Mouse (Mus musculus): ENCODE measurements around the gene Dennd4a. TPM values are rescaled to one million over a fixed set of nuclear protein-coding genes. Genes with fewer than 3 reads are reported as not detected.
A peak's percentile ranks its signal among the peaks of the same experiment; 100 is the strongest.
"Not testable (repeated sequence)": the region's sequence is repeated elsewhere in the genome, so short reads cannot be mapped to it uniquely, and the experiment has no call there.

The Dennd4a gene
- total RNA-seq, 2 experiments from 2014 or later, result 53.3 to 56.7 TPM

DNA sequence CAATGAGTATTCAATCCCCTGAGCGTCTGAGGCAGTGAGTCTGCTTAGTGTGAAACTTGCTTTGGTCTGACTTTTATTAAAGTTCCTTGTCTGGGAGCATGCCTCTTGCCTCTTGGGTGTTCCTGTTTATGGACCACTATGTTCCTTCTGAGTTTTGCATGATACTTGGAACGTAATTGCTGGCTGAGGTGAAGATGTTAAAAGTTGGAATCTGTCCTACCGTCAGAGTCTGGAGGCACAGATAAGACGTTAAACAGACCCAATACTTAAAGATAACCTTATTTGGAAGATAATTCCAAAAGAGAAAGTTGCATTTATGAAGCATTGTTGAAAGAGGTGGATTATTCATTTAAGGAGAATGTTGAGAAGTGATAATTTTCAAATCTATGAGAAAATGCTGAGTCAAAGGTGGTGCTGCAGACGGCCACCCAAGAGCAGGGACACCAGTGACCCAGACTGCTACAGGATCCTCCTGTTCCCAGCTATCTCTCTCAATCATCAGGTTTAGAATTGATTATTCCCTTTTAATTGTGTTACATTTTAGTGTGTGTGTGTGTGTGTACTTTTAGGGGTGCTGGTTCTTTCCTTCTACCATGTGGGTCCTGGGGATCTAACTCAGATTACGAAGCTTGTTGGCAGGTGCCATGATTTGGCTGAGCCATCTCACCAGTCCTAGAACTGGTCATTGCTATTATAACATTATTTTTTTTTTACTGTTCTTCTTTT lies 4.6 kb upstream of the Dennd4a start:
- intact Hi-C loops (cut with DNase I), result no loop called here
- DNase-seq (ENCODE audit: extremely low spot score in 1 of 2, low spot score in 2 of 2), result no peak

DNA sequence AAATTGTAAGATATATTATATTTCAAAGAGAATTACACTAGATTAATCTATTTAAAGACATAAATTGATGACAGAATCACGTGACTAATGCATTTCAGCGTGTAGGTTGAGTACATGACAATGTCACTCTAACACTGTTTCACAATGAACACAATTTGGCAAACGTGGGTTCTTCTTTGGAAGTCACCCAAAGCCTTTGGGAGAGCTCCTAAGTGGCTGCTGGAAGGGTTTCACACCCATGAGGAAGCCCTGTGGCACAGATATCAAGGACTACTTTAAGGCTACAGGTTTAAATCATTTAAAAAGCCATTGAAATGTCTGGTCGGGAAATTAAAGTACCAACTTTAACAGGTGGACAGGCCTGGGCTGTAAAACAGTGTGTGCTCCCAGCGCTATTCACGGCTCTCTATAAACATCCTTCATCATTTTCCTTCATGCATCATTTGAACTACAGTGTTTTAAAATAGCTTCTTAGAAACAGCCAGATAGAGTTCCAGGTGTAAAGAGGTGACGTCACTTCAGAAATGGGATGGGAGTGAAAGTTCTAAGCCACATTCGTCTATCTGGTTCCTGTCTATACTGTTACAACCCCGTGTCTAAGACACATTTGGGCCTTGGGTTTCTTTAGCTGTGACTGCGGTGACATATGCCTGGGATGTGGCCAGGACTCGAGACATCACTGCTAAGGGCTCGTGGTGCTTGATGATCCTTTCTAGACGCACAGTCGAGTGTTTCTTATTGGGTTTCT lies 3.9 kb upstream of the Dennd4a start:
- no peak for DNase-seq (ENCODE audit: extremely low spot score in 1 of 2, low spot score in 2 of 2)
- intact Hi-C loops (cut with DNase I), result no loop called here

DNA sequence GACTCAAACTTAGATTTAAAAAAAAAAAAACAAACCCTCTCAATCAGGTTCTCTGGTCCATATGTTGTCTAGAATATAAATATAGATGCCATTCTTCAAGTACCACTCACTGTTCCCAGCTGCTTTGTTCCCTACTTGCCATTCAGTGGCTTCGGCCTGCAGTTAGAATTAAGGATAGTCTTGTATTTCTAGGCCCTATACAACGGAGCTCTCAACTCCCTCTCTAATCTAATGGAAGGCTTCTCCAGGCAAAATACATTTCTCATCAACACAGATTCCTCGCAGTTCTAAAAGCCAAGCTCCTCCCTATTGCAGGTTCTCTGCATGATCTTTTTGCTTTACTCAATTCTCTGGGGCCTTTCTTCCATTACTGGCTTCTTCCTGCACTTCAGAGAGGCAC lies 1.3 kb upstream of the Dennd4a start:
- intact Hi-C loops (cut with DNase I), result no loop called here
- DNase-seq (ENCODE audit: extremely low spot score in 1 of 2, low spot score in 2 of 2), result no peak

DNA sequence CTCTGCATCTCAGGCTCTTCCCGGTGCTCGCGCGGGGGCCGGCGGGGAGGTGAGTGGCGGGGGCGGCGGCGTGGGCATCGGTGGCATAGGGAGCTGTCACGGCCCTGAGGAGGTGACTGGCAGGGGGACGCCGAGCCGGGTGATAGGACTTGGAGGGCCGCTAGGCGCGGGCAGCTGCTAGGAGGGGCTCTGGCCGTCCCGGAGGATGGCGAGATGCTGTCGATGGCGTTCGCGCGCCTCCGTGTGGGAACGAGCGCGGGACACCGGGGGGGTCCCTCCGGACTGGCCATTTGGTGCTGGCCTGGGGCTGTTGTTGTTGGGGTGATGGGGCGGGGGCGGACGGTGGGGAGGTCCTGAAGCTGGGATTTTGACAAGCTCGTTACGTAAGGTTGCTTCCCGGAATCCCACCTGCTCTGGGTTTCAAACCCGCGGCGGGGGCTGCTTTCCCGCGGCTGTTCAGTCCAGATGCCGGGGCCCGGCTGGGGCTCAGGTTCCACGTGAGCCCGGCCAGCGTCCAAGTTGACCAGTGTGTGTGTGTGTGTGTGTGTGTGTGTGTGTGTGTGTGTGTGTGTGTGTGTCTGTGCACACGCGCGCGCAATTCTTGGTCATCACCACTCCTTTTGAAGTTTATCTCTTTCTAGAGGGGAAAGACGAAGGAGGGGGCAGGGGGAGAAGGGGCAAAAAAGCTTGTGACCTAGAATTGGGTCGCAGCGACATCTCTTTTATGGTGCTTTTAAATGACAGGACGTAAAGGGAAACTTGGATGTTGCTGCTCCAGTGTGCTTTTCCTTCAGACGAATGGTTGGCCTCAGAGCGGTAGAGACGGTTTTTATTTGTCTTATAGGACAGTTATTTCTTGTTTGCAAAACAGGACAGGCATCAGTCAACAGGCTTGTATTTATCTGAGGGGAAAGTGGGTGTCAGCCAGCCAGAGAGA lies 666 bp downstream of the Dennd4a start:
- intact Hi-C loops (cut with DNase I), result no loop called here
- DNase-seq (ENCODE audit: extremely low spot score in 1 of 2, low spot score in 2 of 2), result peak; percentile 34 to 84

DNA sequence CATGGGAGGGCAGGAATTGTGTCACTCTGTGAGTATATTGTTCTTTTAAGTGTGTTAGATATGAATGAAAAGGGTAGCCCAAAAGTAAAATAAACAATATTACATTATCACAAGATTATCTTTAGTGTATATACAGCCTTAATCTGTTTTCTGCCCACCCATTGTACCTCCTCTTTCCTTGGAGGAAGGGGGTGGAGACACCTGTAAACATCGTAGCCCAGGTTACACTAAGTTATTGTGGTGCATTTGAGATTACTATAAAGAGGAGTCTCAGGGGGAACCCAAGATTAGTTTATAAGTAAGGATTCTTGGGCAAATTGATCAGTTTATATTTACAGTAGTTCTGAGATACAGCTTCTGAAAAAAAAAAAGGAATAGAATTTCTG lies 1.3 kb downstream of the Dennd4a start:
- intact Hi-C loops (cut with DNase I), result no loop called here
- no peak for DNase-seq (ENCODE audit: extremely low spot score in 1 of 2, low spot score in 2 of 2)

DNA sequence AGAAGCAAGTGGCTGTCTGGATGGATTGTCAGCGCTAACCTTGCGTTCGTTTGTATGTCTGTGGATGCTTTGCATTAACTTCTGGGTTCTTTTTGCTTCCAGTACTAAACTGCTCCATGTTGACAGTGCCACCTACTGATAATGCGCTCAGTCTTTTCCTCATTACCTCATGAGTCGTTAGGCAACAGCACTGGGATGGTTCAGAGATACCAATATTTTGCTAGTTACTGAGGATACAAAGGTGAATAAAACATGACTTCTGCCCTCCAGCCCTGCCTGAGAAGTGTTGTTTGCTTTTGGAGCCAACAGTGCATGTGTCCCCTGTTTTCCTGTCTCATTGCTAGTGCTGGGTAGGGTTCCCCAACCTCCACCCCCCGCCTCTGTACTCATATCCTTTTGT lies 3.1 kb downstream of the Dennd4a start:
- DNase-seq (ENCODE audit: extremely low spot score in 1 of 2, low spot score in 2 of 2), result no peak
- intact Hi-C loops (cut with DNase I), result no loop called here

DNA sequence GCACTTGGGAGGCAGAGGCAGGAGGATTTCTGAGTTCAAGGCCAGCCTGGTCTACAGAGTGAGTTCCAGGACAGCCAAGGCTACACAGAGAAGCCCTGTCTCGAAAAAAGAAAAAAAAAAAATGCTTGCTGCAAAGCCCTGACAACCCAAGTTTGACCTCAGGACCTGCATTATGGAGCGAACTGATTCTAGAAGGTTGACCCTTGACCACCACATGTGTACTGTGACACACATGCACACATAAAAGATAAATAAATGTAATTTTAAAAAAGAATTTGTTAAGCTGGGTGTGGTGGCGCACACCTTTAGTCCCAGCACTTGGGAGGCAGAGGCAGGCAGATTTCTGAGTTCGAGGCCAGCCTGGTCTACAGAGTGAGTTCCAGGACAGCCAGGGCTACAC lies 8.5 kb downstream of the Dennd4a start:
- DNase-seq (ENCODE audit: extremely low spot score in 1 of 2, low spot score in 2 of 2); intact Hi-C loops (cut with DNase I): not testable (repeated sequence)

DNA sequence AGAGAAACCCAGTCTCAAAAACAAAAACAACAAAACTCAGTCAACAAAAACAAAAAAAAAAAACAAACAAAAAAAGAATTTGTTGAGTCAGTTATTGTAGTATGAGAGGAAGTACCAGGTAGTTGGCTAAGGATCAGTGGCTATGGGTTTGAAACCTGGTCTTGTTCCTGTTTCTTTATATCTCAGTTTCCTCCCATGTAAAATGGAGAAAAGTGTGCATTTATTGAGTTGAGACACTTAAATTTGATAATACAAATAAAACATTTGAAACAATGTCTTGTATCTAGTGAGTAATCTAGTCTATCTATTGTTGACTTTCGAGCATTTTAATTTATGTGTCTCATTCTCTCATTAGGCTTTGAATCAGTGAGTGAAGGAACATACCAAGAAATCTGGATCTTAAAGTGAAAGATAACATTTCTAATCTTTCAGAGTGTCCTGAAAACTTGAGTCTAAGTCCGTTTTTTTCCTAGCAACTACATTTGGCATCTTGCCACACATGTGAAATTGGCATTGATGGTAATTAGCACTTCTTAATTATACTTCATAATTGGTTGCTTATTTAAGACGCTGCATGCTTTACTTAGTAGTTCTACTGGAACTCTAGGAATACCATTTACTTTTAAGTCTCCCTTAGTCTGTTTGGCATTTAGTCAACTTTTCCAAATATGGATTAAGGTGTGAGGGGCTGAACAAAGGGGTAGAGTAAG lies 9.1 kb downstream of the Dennd4a start:
- DNase-seq (ENCODE audit: extremely low spot score in 1 of 2, low spot score in 2 of 2), result no peak
- intact Hi-C loops (cut with DNase I), result no loop called here

DNA sequence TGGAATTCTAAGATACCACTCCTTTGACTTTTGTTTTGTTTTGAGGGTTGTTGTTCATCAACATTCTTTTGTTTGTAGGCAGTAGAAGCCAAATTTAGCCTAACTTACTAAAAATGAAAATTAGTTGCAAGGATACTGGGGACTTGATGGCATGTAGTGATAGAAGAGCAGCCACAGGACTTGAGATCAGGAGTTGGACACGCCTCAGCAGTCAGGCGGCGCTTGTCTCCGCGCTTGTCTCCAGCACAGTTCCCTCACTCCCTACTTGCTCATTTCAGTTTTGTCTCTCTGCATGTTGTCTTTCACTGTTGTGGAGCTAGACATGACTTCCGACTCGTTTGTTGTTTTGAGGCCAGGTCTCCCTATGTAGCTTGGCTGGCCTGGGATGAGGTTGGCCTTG lies 11.1 kb downstream of the Dennd4a start:
- intact Hi-C loops (cut with DNase I), result no loop called here

DNA sequence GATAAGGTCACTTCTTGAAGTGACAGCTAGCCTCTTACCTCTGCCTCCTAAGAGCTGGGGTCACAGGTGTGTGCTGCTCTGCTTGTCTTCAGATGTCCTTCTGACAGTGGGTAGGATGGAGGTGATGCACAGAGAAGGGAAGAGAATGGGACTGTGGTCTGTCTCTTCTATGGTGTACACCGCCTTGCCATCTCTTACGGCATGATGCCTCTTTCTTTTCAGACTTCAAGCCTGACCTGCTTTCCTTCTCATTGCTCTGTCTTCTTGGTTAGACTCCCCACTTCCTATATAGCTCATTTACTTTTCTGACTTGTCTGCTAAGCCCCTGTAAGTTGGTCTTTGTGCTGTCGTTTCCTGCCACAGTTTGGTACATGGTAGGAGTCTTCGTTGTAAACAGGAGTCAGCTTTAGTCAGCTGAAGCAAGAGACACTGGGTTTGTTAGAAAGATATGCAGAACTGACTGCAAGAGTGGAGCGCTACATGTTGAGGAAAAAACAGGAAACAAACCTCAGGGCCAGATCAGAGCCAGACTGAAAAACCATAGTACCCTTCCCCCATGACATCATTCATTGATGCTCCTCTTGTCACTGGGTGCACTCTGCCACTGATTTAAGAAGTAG lies 13.4 kb downstream of the Dennd4a start:
- DNase-seq (ENCODE audit: extremely low spot score in 1 of 2, low spot score in 2 of 2), result no peak
- intact Hi-C loops (cut with DNase I), result no loop called here

More for the DNA sequence above, 11.1 kb downstream of the Dennd4a start:
- no peak for DNase-seq (ENCODE audit: extremely low spot score in 1 of 2, low spot score in 2 of 2)

DNA sequence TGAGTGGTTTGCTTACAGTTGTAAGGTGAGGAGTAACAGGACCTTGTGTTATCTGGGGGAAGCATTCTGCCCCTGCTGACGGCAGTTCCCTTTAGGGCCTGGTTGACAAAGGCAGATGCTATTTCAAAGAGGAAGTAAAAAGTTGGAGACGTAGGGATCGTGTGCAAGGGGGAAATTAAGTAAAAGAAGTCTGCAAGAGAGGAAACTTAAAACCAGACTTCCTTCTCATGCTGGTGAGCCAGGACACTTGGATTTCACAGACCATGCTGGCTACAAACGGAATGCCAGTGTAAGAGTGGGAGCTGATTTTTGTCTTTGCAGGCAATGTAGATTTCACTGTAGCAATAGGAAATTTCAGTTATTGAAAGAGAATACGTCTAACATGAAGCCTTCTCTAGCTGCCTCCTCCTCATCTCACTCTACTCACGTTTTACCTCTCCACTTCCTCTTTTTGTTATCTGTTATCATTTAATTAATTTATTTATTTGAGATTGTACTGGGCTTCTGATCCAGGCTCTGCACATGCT lies 19.0 kb downstream of the Dennd4a start:
- DNase-seq (ENCODE audit: extremely low spot score in 1 of 2, low spot score in 2 of 2), result no peak
- intact Hi-C loops (cut with DNase I), result no loop called here

DNA sequence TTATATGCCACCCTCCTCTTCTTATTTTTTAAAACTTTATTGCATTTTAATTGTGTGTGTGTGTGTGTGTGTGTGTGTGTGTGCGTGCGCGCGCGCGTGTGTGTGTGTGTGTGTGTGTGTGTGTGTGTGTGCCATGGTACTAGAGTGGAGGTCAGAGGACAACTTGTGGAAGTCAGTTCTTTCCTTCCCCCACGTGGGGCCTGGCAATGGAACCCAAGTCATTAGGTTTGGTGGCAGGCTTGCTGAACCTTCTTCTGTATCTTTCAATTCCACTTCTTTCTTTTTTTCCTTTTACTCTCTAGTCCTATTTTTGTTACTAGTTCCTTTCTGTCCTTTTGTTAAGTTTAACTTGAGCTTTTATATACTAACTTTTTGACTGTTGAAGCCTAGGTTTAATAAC lies 19.5 kb downstream of the Dennd4a start:
- no peak for DNase-seq (ENCODE audit: extremely low spot score in 1 of 2, low spot score in 2 of 2)
- intact Hi-C loops (cut with DNase I), result no loop called here

DNA sequence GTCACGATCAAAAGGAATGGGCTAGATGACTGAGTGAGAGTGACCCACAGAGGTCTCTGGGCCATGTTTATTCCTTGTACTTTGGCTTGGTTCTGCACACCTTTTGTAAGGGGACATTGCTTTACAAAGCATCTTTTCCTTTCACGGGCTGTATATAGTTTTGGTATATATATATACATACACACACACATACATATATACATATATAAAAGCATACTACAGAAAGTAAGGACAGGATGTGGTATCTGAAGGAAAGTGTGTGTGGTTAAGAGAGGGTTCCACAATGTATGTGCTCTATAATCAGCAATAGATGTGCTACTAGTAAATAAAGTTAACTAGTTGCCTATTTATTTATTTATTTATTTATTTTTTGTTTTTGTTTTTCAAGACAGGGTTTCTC lies 20.6 kb downstream of the Dennd4a start:
- intact Hi-C loops (cut with DNase I), result no loop called here
- DNase-seq (ENCODE audit: extremely low spot score in 1 of 2, low spot score in 2 of 2), result no peak

DNA sequence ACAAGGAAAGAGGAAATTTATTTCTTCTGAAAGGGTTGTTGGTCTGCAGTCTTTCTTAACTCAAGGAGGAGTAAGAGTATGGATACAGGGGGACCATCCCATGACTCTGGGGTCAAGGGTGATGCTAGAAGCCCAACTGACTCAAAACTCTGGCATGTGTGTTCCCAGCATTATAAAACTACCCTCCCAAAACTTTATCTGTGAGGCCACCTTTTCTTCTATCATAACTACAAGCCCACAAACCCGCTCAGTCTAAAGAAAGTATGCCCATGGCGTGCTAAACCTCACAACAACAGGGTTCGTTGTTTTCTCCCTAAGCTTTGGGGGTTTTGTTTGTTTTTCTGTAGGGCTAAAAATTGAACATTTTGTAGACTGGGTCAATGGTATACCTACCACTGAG lies 23.3 kb downstream of the Dennd4a start:
- DNase-seq (ENCODE audit: extremely low spot score in 1 of 2, low spot score in 2 of 2), result no peak
- intact Hi-C loops (cut with DNase I), result no loop called here

DNA sequence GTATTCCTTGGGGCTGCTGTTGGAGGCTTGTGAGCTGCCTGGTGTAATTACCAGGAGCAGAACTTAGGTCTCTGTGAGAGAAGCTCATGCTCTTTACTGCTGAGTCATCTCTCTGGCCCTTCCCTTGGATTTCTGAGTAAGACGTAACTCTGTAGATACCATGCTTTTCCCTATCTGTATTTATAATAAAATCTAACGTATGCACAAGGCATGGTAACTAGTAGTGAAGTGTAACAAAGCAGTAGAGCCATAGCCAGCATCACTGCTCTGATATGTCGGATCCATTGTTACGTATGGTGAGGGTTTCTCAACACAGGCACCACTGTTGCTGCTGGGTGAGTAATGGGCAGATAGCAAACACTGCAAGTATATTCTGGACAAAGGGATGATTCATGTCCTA lies 34.2 kb downstream of the Dennd4a start:
- DNase-seq (ENCODE audit: extremely low spot score in 1 of 2, low spot score in 2 of 2), result no peak
- intact Hi-C loops (cut with DNase I), result no loop called here

DNA sequence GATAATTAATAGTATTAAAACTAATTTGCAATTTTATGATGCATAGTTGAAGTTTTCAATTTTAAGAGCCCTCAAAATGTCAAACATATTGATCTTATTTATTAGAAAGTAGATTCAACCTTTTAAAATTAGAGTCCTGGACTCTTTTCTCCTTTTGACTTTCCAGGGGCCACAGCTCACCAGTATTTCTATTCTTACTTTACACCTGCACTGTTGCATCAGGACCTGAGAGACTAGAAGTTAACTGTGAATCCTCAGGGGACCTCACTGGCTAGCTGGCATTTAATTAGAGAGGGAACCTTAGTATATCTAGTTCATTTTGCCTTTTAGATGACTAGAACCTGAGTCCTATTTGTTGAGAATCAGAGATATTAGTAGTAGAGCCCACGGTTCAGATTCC lies 38.4 kb downstream of the Dennd4a start:
- intact Hi-C loops (cut with DNase I), result no loop called here
- no peak for DNase-seq (ENCODE audit: extremely low spot score in 1 of 2, low spot score in 2 of 2)

DNA sequence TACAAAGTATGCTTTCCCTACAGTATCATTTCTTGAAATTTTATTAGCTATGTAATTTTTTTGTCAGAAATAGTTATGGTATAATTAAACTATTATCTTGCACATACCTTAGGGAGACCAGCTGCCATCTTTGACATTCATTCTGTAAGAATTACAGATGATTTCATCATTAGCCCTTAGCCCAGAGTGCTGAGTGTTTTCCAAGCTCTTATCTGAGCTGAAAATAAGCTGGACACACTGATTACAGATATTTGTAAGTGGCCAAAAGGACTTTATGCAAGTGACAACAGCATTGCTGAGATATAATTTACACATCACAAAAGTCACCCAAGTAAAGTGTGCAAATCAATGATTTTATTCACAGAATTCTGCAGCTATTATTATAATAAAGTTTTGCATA lies 48.9 kb downstream of the Dennd4a start:
- intact Hi-C loops (cut with DNase I), result no loop called here
- DNase-seq (ENCODE audit: extremely low spot score in 1 of 2, low spot score in 2 of 2), result no peak

DNA sequence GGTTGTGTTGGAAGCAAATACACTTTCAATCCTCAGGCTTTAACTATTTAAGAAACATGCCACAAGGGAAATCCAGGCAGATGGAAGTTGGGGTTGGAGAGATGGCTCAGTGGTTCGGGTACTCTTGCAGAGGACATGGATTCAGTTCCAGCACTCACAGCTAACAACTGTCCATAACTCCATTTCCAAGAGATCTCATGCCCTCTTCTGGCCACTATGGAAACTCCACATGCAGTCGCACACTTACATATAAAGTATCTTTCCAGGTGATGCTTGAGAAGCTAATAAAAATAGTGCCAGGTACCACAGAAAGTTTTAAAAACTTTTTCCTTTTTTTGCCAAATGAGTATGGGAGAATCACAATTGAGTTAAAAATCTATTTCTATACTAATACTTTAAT lies 51.5 kb downstream of the Dennd4a start:
- intact Hi-C loops (cut with DNase I), result no loop called here
- no peak for DNase-seq (ENCODE audit: extremely low spot score in 1 of 2, low spot score in 2 of 2)

Measured in left cerebral cortex, postnatal 10 days (tissue).